Mouse (Mus musculus): ENCODE results near the gene AI854703. TPM values are rescaled to one million over a fixed set of nuclear protein-coding genes. Genes with fewer than 3 reads are reported as not detected.

AI854703 gene
- total RNA-seq, 2 experiments from 2014 or later, result 17.1 to 17.3 TPM

DNA sequence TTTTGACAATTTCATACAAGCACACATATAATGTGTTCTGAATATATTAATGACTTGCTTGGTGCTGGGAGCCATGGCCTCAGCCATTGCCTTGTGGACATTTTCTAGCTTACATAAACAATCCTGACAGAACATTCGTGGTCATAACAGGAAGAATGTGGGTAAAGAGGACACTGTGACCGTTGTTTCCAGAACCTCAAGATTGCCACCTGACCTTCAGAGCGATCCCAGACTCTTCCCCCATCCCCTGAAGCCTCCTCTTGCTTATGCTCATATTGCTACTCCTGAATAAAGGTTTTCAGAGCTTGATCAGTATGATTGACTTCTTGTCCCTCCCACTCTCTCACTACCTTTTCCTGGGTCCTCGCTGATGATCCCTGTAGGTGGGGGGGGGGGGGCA, 51.8 kb downstream of the AI854703 start:
- intact Hi-C loops (cut with DNase I), result no loop called here
- DNase-seq (ENCODE audit: extremely low spot score in 1 of 2, low spot score in 2 of 2), result no peak

DNA sequence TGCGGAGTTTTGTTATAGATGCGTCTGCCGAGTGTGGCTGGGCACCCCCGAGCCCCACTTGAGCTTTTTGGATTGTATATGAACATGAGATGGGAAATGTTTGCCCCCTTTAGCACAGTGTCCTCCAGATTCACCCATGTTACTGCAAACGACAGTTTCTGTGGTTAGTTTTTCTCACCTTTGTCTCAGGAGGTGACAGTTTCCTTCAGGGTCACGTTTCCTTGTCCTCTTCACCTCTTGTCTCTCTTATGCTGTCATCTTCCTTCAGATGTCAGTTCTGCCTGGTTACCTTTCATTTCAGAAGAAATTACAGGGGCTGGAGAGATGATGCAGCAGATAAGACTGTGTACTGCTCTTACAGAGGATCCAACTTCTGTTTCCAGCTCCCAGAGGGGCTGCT, 53.1 kb downstream of the AI854703 start:
- intact Hi-C loops (cut with DNase I), result no loop called here
- DNase-seq (ENCODE audit: extremely low spot score in 1 of 2, low spot score in 2 of 2), result no peak

DNA sequence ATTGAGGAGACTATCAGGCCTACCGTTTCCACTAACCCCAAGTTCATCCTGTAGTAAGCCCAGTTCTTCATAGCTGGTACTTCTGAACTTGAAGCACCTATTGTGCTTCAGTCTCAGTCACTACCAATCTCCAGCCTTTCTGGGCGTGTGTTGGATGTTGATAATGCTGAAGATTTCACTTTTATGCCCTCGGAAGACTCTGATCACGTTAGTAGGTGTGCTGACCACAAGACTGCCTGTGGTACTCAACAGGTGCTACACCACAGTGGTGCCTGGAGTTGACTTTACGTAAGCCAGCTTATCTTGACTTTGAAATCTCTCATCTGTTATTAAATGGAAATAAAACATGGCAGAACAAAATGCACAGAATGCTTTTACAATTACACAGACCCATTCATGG, 53.9 kb downstream of the AI854703 start:
- DNase-seq (ENCODE audit: extremely low spot score in 1 of 2, low spot score in 2 of 2), result no peak
- intact Hi-C loops (cut with DNase I), result no loop called here

DNA sequence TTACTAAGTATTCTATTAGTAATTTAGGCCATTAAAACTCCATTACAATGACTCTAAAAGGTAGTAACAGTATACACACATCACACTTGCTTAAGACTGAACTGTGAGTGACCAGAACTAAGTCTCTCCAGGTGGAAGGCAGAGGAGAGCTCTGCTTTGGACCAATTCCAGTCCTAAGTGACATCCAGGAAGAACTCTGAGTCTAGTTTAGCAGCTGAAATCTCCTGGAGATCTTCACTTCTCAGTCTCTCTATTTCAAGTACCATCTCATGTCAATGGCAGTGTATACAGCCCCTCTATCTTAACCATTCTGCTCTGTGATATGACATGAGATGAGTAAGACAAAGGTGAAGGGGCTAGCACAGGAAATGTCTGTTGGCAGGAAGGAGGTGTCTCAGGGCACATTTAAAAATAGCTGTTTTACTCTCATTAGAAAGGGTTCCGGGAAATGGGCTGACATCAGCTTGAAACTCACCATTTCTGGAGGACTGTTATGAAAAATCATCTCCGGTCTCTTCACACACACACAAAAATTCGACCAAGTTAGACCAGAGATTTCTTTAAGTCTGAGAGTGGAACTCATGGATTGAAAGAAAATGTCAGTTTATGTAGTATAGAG, 55.0 kb downstream of the AI854703 start:
- no peak for DNase-seq (ENCODE audit: extremely low spot score in 1 of 2, low spot score in 2 of 2)
- intact Hi-C loops (cut with DNase I), result no loop called here

DNA sequence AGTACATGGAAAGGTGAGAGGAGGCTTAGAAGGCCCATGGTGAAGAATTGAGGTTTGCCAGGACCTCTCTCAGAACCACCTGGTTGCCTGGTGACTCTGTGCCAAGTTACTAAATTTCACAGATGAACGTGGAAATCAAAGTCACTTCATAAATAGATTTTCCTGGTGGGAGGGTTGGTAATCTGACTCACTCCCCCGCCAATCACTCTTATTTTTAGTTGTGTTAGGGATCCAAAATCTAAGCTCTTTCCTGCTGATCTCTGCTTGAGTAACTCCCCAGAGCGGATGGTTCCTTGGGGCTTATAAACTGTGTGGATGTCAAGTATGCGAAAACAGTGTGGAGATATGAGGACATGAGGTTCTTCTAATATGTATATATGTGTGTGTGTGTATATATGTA, 55.7 kb downstream of the AI854703 start:
- no peak for DNase-seq (ENCODE audit: extremely low spot score in 1 of 2, low spot score in 2 of 2)
- intact Hi-C loops (cut with DNase I), result no loop called here

Other genes starting within 250 kb of the AI854703 start
- gene Krba1, start 231.2 kb upstream of the AI854703 start, total RNA-seq (2021), result 10 to 100 TPM; 50.3 to 53.0 TPM
- gene Zfp467, start 180.9 kb upstream of the AI854703 start, total RNA-seq (2021), result 10 to 100 TPM; 20.8 to 21.0 TPM
- gene Sspo, start 178.5 kb upstream of the AI854703 start, total RNA-seq (2021), result 1 to 10 TPM in 1 of 2 experiments, under 1 TPM in 1; 0.36 to 1.5 TPM
- 100 to 1,000 TPM; 485 to 501 TPM for gene Atp6v0e2, start 89.1 kb upstream of the AI854703 start, total RNA-seq (2021)
- 10 to 100 TPM; 28.9 to 31.6 TPM for gene Lrrc61, start 72.0 kb upstream of the AI854703 start, total RNA-seq (2021)
- 1 to 10 TPM; 6.2 to 7.0 TPM for gene Rarres2, start 54.0 kb upstream of the AI854703 start, total RNA-seq (2021)
- gene Gm45021, start 37.2 kb upstream of the AI854703 start, total RNA-seq (2021), result not detected
- 10 to 100 TPM; 28.0 to 29.5 TPM for gene Repin1, start 32.9 kb upstream of the AI854703 start, total RNA-seq (2021)
- gene Gm44965, start 32.8 kb upstream of the AI854703 start, total RNA-seq (2021), result not detected
- 1 to 10 TPM; 5.8 to 6.8 TPM for gene Zfp775, start 24.7 kb upstream of the AI854703 start, total RNA-seq (2021)
- 1 to 10 TPM; 1.3 to 1.8 TPM for gene Gimap8, start 20.5 kb downstream of the AI854703 start, total RNA-seq (2021)
- 1 to 10 TPM; 1.2 to 1.4 TPM for gene Gimap9, start 49.4 kb downstream of the AI854703 start, total RNA-seq (2021)
- gene Gimap4, start 57.8 kb downstream of the AI854703 start, total RNA-seq (2021), result under 1 TPM; 0.55 to 0.66 TPM
- 1 to 10 TPM; 6.5 to 7.0 TPM for gene Gimap6, start 81.5 kb downstream of the AI854703 start, total RNA-seq (2021)
- not detected for gene Gm28053, start 91.8 kb downstream of the AI854703 start, total RNA-seq (2021)
- gene Gimap7, start 91.9 kb downstream of the AI854703 start, total RNA-seq (2021), result not detected
- gene Gimap1, start 112.3 kb downstream of the AI854703 start, total RNA-seq (2021), result 1 to 10 TPM; 3.1 to 3.4 TPM
- gene Gimap5, start 119.4 kb downstream of the AI854703 start, total RNA-seq (2021), result 1 to 10 TPM; 1.2 to 1.6 TPM
- gene Gimap3, start 144.1 kb downstream of the AI854703 start, total RNA-seq (2021), result not detected
- gene Tmem176a, start 214.2 kb downstream of the AI854703 start, total RNA-seq (2021), result 10 to 100 TPM; 15.6 to 18.6 TPM
- gene Tmem176b, start 214.7 kb downstream of the AI854703 start, total RNA-seq (2021), result 10 to 100 TPM; 38.2 to 42.5 TPM
- not detected for gene Aoc1, start 246.1 kb downstream of the AI854703 start, total RNA-seq (2021)

All from left cerebral cortex, postnatal 10 days (tissue).